ENCODE assay signal across 9 mouse cellular contexts in the genomic region with DNA sequence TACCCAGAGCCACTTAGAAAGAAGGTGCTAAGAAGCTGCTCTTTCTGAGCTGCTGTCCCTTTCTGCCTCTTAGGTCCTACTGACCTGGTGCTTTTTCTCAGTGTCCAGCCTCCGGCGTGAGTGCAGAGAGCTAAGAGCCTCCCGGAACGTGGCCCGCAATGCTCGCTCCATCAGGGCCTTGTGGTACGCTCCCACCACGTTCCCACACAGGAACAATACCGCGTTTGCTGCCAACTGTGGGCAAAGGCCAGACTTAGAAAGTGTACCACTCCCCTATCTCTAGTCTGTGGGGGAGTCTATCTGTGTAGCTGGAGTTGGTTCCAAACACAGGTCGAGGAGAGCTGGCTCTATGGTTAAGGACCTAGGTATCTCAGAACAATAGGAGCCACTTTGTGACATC. TPM values are rescaled to one million over a fixed set of nuclear protein-coding genes. Genes with fewer than 3 reads are reported as not detected.
DNase-seq lines count a peak whose midpoint lies in the region; ATAC-seq and TF ChIP-seq lines count a peak whose summit lies in the region.
"Had no signal": no experiment of that assay in that cellular context is flagged by ENCODE, and none has a peak within 500 bp of the region (broad histone marks: within the 10 kb centered on the region; RNA-seq: fewer than 3 reads in every experiment).

No protein-coding gene starts in this region.

- H3K36me3 ChIP-seq in forebrain, embryonic 14.5 days (ENCODE audit: control insufficient read depth, insufficient read depth, low read length): no peaks in the 10 kb centered on the region
- no peaks in the 10 kb centered on the region for H3K36me3 ChIP-seq in forebrain, embryonic 12.5 days (replicated peaks)
- no peaks in the 10 kb centered on the region for H3K36me3 ChIP-seq in hindbrain, embryonic 15.5 days
- no peaks in the 10 kb centered on the region for H3K36me3 ChIP-seq in hindbrain, embryonic 11.5 days (ENCODE audit: control insufficient read depth, insufficient read depth, low read length)
- no peaks in the 10 kb centered on the region for H3K36me3 ChIP-seq in neural tube, embryonic 15.5 days
- H3K36me3 ChIP-seq in kidney, adult 2 months (ENCODE audit: control insufficient read depth, insufficient read depth, low read length): no peaks in the 10 kb centered on the region

- peaks cover 31% of the 10 kb centered on the region for H3K27me3 ChIP-seq in forebrain, embryonic 14.5 days (replicated peaks; ENCODE audit: control insufficient read depth, insufficient read depth, low read length)
- H3K27me3 ChIP-seq in forebrain, embryonic 12.5 days: peaks cover 60% of the 10 kb centered on the region
- H3K27me3 ChIP-seq in hindbrain, embryonic 15.5 days: peaks cover 42% of the 10 kb centered on the region
- peaks cover 35% of the 10 kb centered on the region for H3K27me3 ChIP-seq in hindbrain, embryonic 11.5 days (ENCODE audit: control insufficient read depth, insufficient read depth, low read length)
- H3K27me3 ChIP-seq in neural tube, embryonic 15.5 days (replicated peaks): peaks cover 52% of the 10 kb centered on the region
- no peaks in the 10 kb centered on the region for H3K27me3 ChIP-seq in kidney, adult 2 months (replicated peaks; ENCODE audit: control insufficient read depth, insufficient read depth, low read length)

- no peak overlapping the region for H3K27ac ChIP-seq in forebrain, embryonic 14.5 days (ENCODE audit: low read depth, low read length)
- H3K27ac ChIP-seq in forebrain, embryonic 12.5 days: no peak overlapping the region
- H3K27ac ChIP-seq in hindbrain, embryonic 15.5 days (replicated peaks): no peak overlapping the region
- H3K27ac ChIP-seq in hindbrain, embryonic 11.5 days (ENCODE audit: low read depth, low read length): no peak overlapping the region
- H3K27ac ChIP-seq in neural tube, embryonic 15.5 days (replicated peaks): no peak overlapping the region
- no peak overlapping the region for H3K27ac ChIP-seq in kidney, adult 2 months (ENCODE audit: insufficient read depth, low read depth, low read length)

- H3K9me3 ChIP-seq in forebrain, embryonic 14.5 days (replicated peaks; ENCODE audit: control insufficient read depth, low read length): no peaks in the 10 kb centered on the region
- H3K9me3 ChIP-seq in forebrain, embryonic 12.5 days: no peaks in the 10 kb centered on the region
- H3K9me3 ChIP-seq in hindbrain, embryonic 15.5 days: no peaks in the 10 kb centered on the region
- H3K9me3 ChIP-seq in hindbrain, embryonic 11.5 days (ENCODE audit: control insufficient read depth, low read length): no peaks in the 10 kb centered on the region
- H3K9me3 ChIP-seq in neural tube, embryonic 15.5 days (replicated peaks): no peaks in the 10 kb centered on the region

- ATAC-seq in forebrain, embryonic 14.5 days: 0 out of 2 replicates have a peak, but pooled peaks have one; percentile 6
- ATAC-seq in forebrain, embryonic 12.5 days (ENCODE audit: low FRiP score): no peak
- ATAC-seq in hindbrain, embryonic 15.5 days (ENCODE audit: low FRiP score, low read depth): no peak
- ATAC-seq in hindbrain, embryonic 11.5 days (ENCODE audit: low FRiP score): no peak
- ATAC-seq in neural tube, embryonic 15.5 days (ENCODE audit: low FRiP score): no peak

- no peak for TF ChIP-seq CTCF in kidney, adult 2 months (conservative IDR thresholded peaks at IDR 0.05; ENCODE audit: insufficient read depth, insufficient read length, low read depth, low read length)

- WGBS in forebrain, embryonic 14.5 days: 79% methylated on average over 11 of the region's 11 CpGs
- WGBS in forebrain, embryonic 12.5 days: 82% methylated on average over 11 of the region's 11 CpGs
- 81% methylated on average over 11 of the region's 11 CpGs for WGBS in hindbrain, embryonic 15.5 days
- WGBS in hindbrain, embryonic 11.5 days: 82% methylated on average over 11 of the region's 11 CpGs
- 84% methylated on average over 11 of the region's 11 CpGs for WGBS in neural tube, embryonic 15.5 days
- WGBS in kidney, adult 2 months: 82% methylated on average over 11 of the region's 11 CpGs

- H3K4me1 ChIP-seq in forebrain, embryonic 14.5 days (ENCODE audit: control insufficient read depth, insufficient read depth, low read length): no peaks in the 10 kb centered on the region
- H3K4me1 ChIP-seq in forebrain, embryonic 12.5 days: peaks cover 12% of the 10 kb centered on the region
- H3K4me1 ChIP-seq in hindbrain, embryonic 15.5 days (replicated peaks): peaks cover 14% of the 10 kb centered on the region
- H3K4me1 ChIP-seq in hindbrain, embryonic 11.5 days (replicated peaks; ENCODE audit: control insufficient read depth, insufficient read depth, low read length): peaks cover 5% of the 10 kb centered on the region; the same call in 1 of the 2 replicates
- H3K4me1 ChIP-seq in neural tube, embryonic 15.5 days: peaks cover 19% of the 10 kb centered on the region
- no peaks in the 10 kb centered on the region for H3K4me1 ChIP-seq in kidney, adult 2 months (ENCODE audit: control insufficient read depth, insufficient read depth, low read length)

- no peak overlapping the region for H3K4me3 ChIP-seq in forebrain, embryonic 14.5 days (ENCODE audit: low read depth, low read length)
- no peak overlapping the region for H3K4me3 ChIP-seq in forebrain, embryonic 12.5 days (replicated peaks)
- H3K4me3 ChIP-seq in hindbrain, embryonic 15.5 days: no peak overlapping the region
- no peak overlapping the region for H3K4me3 ChIP-seq in hindbrain, embryonic 11.5 days (ENCODE audit: low read depth, low read length)
- no peak overlapping the region for H3K4me3 ChIP-seq in neural tube, embryonic 15.5 days (replicated peaks)
- H3K4me3 ChIP-seq in kidney, adult 2 months (ENCODE audit: insufficient read depth, low read depth, low read length): no peak overlapping the region

- no peak for TF ChIP-seq POLR2A in kidney, adult 2 months (IDR thresholded peaks at IDR 0.05; ENCODE audit: low read depth, low read length)

- no peak for DNase-seq in forebrain, embryonic 14.5 days (ENCODE audit: low spot score)
- DNase-seq in hindbrain, embryonic 11.5 days (ENCODE audit: low spot score): no peak
- DNase-seq in spleen, postnatal 10 days (ENCODE audit: low spot score in 2 of 2): peak; percentile 3 to 12
- no peak for DNase-seq in spleen, adult 12 weeks (ENCODE audit: low spot score)
- DNase-seq in kidney, adult 2 months: no peak

- H3K9ac ChIP-seq in forebrain, embryonic 14.5 days (ENCODE audit: low read length): no peak overlapping the region
- H3K9ac ChIP-seq in forebrain, embryonic 12.5 days: no peak overlapping the region
- H3K9ac ChIP-seq in hindbrain, embryonic 15.5 days: no peak overlapping the region
- no peak overlapping the region for H3K9ac ChIP-seq in hindbrain, embryonic 11.5 days (ENCODE audit: low read depth, low read length)
- no peak overlapping the region; the same call in 1 of the 2 replicates for H3K9ac ChIP-seq in neural tube, embryonic 15.5 days (replicated peaks)
- H3K9ac ChIP-seq: lung, embryonic 14.5 days had no signal

- no peak overlapping the region for H3K4me2 ChIP-seq in forebrain, embryonic 14.5 days (ENCODE audit: low read length)
- H3K4me2 ChIP-seq in forebrain, embryonic 12.5 days: no peak overlapping the region
- peak overlapping the region; percentile 46; the same call in 1 of the 2 replicates for H3K4me2 ChIP-seq in hindbrain, embryonic 15.5 days
- H3K4me2 ChIP-seq in hindbrain, embryonic 11.5 days (replicated peaks; ENCODE audit: low read depth, low read length): no peak overlapping the region
- peak overlapping the region; percentile 44; the same call in 1 of the 2 replicates for H3K4me2 ChIP-seq in neural tube, embryonic 15.5 days

RNA-seq across cellular contexts. Expression of a gene that starts 3.2 kb away (rescaled TPM):
- polyA plus RNA-seq in forebrain, embryonic 14.5 days (2014; fragmentation: Nextera tagmentation; extraction: Ambion mirVana): 1.9 and 3.3 TPM in 2 replicates
- polyA plus RNA-seq in forebrain, embryonic 12.5 days (2016; fragmentation: Nextera tagmentation; extraction: Ambion mirVana): 5.5 and 6.0 TPM in 2 replicates
- 4.0 and 5.0 TPM in 2 replicates for polyA plus RNA-seq in hindbrain, embryonic 15.5 days (2015; fragmentation: Nextera tagmentation; extraction: Ambion mirVana)
- polyA plus RNA-seq in hindbrain, embryonic 11.5 days (2014; fragmentation: Nextera tagmentation; extraction: Ambion mirVana): 6.6 and 7.6 TPM in 2 replicates
- 4.1 and 5.2 TPM in 2 replicates for polyA plus RNA-seq in neural tube, embryonic 15.5 days (2015; fragmentation: Nextera tagmentation; extraction: Ambion mirVana)
- polyA plus RNA-seq in kidney, adult 2 months (2012; rRNA removed): 16.8 and 16.9 TPM in 2 replicates

RNA-seq across cellular contexts. Expression of a gene that starts 7.9 kb away (rescaled TPM):
- 2.4 and 4.1 TPM in 2 replicates for polyA plus RNA-seq in forebrain, embryonic 14.5 days (2014; fragmentation: Nextera tagmentation; extraction: Ambion mirVana)
- polyA plus RNA-seq in forebrain, embryonic 12.5 days (2016; fragmentation: Nextera tagmentation; extraction: Ambion mirVana): 5.1 and 5.9 TPM in 2 replicates
- polyA plus RNA-seq in hindbrain, embryonic 15.5 days (2015; fragmentation: Nextera tagmentation; extraction: Ambion mirVana): 1.6 and 2.0 TPM in 2 replicates
- 11.0 and 12.9 TPM in 2 replicates for polyA plus RNA-seq in hindbrain, embryonic 11.5 days (2014; fragmentation: Nextera tagmentation; extraction: Ambion mirVana)
- 2.8 and 14.2 TPM in 2 replicates for polyA plus RNA-seq in neural tube, embryonic 15.5 days (2015; fragmentation: Nextera tagmentation; extraction: Ambion mirVana)
- 3.5 and 4.7 TPM in 2 replicates for polyA plus RNA-seq in kidney, adult 2 months (2012; rRNA removed)

RNA-seq across cellular contexts. Expression of a gene that starts 15.0 kb away (rescaled TPM):
- 0.28 TPM in 1 of 2 replicates, not detected in the other for polyA plus RNA-seq in forebrain, embryonic 14.5 days (2014; fragmentation: Nextera tagmentation; extraction: Ambion mirVana)
- 0.13 and 0.19 TPM in 2 replicates for polyA plus RNA-seq in forebrain, embryonic 12.5 days (2016; fragmentation: Nextera tagmentation; extraction: Ambion mirVana)
- 0.91 and 0.93 TPM in 2 replicates for polyA plus RNA-seq in hindbrain, embryonic 15.5 days (2015; fragmentation: Nextera tagmentation; extraction: Ambion mirVana)
- polyA plus RNA-seq in hindbrain, embryonic 11.5 days (2014; fragmentation: Nextera tagmentation; extraction: Ambion mirVana): 0.14 TPM in 1 of 2 replicates, not detected in the other
- polyA plus RNA-seq in neural tube, embryonic 15.5 days (2015; fragmentation: Nextera tagmentation; extraction: Ambion mirVana): 0.42 and 0.80 TPM in 2 replicates
- polyA plus RNA-seq in kidney, adult 2 months (2012; rRNA removed): 0.75 and 1.1 TPM in 2 replicates

RNA-seq across cellular contexts. Expression of a gene that starts 19.5 kb away (rescaled TPM):
- 0.07 and 0.14 TPM in 2 replicates for polyA plus RNA-seq in forebrain, embryonic 14.5 days (2014; fragmentation: Nextera tagmentation; extraction: Ambion mirVana)
- 0.20 and 0.41 TPM in 2 replicates for polyA plus RNA-seq in forebrain, embryonic 12.5 days (2016; fragmentation: Nextera tagmentation; extraction: Ambion mirVana)
- polyA plus RNA-seq in hindbrain, embryonic 15.5 days (2015; fragmentation: Nextera tagmentation; extraction: Ambion mirVana): 0.54 and 0.84 TPM in 2 replicates
- polyA plus RNA-seq in hindbrain, embryonic 11.5 days (2014; fragmentation: Nextera tagmentation; extraction: Ambion mirVana): 0.28 and 0.62 TPM in 2 replicates
- 0.42 and 0.88 TPM in 2 replicates for polyA plus RNA-seq in neural tube, embryonic 15.5 days (2015; fragmentation: Nextera tagmentation; extraction: Ambion mirVana)
- 0.56 and 0.76 TPM in 2 replicates for polyA plus RNA-seq in kidney, adult 2 months (2012; rRNA removed)

RNA-seq across cellular contexts. Expression of a gene that starts 22.5 kb away (rescaled TPM):
- 0.14 TPM in 1 of 2 replicates, not detected in the other for polyA plus RNA-seq in forebrain, embryonic 14.5 days (2014; fragmentation: Nextera tagmentation; extraction: Ambion mirVana)
- 0.40 TPM in 1 of 2 replicates, not detected in the other for polyA plus RNA-seq in forebrain, embryonic 12.5 days (2016; fragmentation: Nextera tagmentation; extraction: Ambion mirVana)
- polyA plus RNA-seq in hindbrain, embryonic 15.5 days (2015; fragmentation: Nextera tagmentation; extraction: Ambion mirVana): 0.26 and 0.39 TPM in 2 replicates
- 0.33 TPM in 1 of 2 replicates, not detected in the other for polyA plus RNA-seq in hindbrain, embryonic 11.5 days (2014; fragmentation: Nextera tagmentation; extraction: Ambion mirVana)
- polyA plus RNA-seq in neural tube, embryonic 15.5 days (2015; fragmentation: Nextera tagmentation; extraction: Ambion mirVana): 0.35 and 0.93 TPM in 2 replicates
- polyA plus RNA-seq in kidney, adult 2 months (2012; rRNA removed): 485 and 513 TPM in 2 replicates

Comparison
In these comparisons a context has a peak if more than half of its experiments do, and no peak if none do; other contexts are left out.
1. DNase-seq: peak in spleen, postnatal 10 days (2 of 2); none in forebrain, embryonic 14.5 days (single experiment), hindbrain, embryonic 11.5 days (single experiment), spleen, adult 12 weeks (single experiment) and kidney, adult 2 months (single experiment).
2. H3K4me2 ChIP-seq: peak in hindbrain, embryonic 15.5 days (single experiment) and neural tube, embryonic 15.5 days (single experiment); none in forebrain, embryonic 14.5 days (single experiment), forebrain, embryonic 12.5 days (single experiment) and hindbrain, embryonic 11.5 days (single experiment).